Mouse (Mus musculus): ENCODE results near the gene Gm10134. TPM values are rescaled to one million over a fixed set of nuclear protein-coding genes. Genes with fewer than 3 reads are reported as not detected.

The Gm10134 gene
- polyA plus RNA-seq, 1 experiment = not detected

DNA sequence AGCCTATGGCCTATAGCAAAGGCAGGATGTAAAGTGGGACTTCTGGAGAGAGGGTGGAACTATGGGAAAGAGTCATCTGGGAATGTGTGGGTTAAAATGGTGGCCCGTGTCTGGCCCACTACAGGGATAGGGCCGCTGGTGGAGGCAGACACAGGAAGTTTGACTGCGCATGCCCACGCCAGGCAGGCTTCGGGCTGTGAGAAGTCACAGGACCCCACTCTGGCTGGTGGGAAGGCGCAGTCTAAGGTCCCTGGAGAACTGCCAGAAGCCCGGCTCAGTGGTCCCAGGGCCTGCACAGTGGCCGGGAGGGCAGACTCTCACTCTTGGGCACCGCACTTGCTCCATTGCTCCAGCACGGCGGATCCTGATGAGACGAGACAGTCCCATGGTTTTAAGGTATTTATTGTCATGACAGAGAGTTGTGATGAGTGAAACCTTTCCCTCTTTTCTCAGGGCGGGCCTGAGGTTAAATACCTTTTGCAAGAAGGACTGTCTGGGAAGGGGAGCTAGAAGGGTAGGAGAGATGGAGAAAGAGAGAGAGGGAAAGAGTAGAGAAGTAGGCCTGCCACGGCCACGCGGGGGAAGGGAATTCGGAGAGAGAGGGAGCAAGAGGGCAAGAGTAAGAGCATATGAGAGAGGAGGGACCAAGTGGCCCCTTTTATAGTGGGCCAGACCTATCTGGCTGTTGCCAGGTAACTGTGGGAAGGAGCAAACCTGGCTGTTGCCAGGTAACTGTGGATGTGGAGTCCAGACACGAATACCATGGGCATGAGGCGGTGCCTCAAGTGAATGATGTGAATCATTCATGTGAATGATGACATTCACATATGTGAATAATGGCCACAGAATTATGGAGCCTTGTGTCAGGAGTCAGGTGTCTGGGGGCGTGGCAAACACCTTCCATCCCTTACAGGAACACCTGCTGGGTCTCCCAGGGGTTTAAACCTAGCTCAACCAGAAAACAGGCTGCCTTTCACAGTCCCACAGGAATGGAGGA lies 26.4 kb upstream of the Gm10134 start:
- Histone ChIP-seq H3K4me3 (ENCODE audit: insufficient read depth, poor library complexity, severe bottlenecking) (no peak overlapping the region), H3ac (ENCODE audit: control insufficient read depth, insufficient read length, low read depth) (no peak overlapping the region), H3K79me3 (ENCODE audit: low read depth) (no peaks in the 10 kb centered on the region), H3K36me3 (ENCODE audit: control insufficient read depth, insufficient read depth) (no peaks in the 10 kb centered on the region), H3K79me2 (ENCODE audit: control insufficient read depth, insufficient read depth) (no peaks in the 10 kb centered on the region), H3K27me3 (ENCODE audit: control insufficient read depth, insufficient read depth, insufficient read length) (peaks cover 13% of the 10 kb centered on the region)
- TF ChIP-seq MAX (IDR thresholded peaks at IDR 0.05) (no peak), USF1 (IDR thresholded peaks at IDR 0.05; ENCODE audit: low read depth) (no peak), CTCF (IDR thresholded peaks at IDR 0.05; ENCODE audit: control insufficient read depth, insufficient read depth, insufficient read length) (no peak), CEBPB (IDR thresholded peaks at IDR 0.05; ENCODE audit: low read depth) (no peak), MYOD1 (IDR thresholded peaks at IDR 0.05; ENCODE audit: control insufficient read depth, insufficient read length, low read depth) (no peak), MYOG (IDR thresholded peaks at IDR 0.05; ENCODE audit: control insufficient read depth, extremely low read depth, insufficient read length) (no peak), FOSL1 (IDR thresholded peaks at IDR 0.05; ENCODE audit: insufficient read depth, low read length, poor library complexity, severe bottlenecking) (no peak)

DNA sequence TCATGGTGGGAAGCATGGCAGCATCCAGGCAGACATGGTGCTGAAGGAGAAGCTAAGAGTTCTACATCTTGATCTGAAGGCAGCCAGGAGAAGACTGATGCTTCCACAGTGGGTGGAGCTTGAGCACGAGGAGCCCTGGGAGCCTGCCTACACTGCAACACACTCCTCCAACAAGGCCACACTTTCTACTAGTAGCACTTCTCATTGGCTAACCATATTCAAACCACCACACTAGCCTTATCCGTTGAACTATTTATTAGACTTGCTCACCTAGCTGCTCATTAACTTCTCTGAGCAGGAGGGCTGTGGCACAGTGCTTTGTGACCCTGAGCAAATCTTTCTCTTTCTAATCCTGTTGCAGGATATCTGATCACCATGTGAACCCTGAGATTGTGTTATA lies 22.0 kb upstream of the Gm10134 start:
- Histone ChIP-seq H3K79me2 (ENCODE audit: control insufficient read depth, insufficient read depth) (no peaks in the 10 kb centered on the region), H3K27me3 (ENCODE audit: control insufficient read depth, insufficient read depth, insufficient read length) (peaks cover 21% of the 10 kb centered on the region), H3K4me3 (ENCODE audit: insufficient read depth, poor library complexity, severe bottlenecking) (no peak overlapping the region), H3K79me3 (ENCODE audit: low read depth) (no peaks in the 10 kb centered on the region), H3ac (ENCODE audit: control insufficient read depth, insufficient read length, low read depth) (no peak overlapping the region), H3K36me3 (ENCODE audit: control insufficient read depth, insufficient read depth) (no peaks in the 10 kb centered on the region)
- no peak for TF ChIP-seq USF1 (IDR thresholded peaks at IDR 0.05; ENCODE audit: low read depth)

DNA sequence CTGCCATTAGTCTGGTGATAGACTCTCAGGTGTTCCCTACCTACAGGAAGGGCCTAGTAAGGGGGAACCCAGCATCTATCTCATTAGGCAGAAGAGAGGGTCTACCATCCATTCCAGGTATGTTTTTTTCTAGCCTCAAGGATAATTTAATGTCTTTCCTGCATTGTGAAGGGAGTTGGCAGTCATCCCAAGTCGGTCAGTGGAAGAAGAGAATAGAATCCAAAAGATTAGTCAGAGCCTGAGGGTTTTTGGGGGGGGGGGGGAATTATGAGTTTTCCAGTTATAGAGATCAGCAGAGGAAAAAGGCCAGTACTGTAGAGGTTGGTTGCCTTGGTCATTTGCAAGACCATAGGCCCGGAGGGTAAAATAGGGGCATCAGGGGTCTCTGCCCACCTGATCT lies 11.4 kb upstream of the Gm10134 start:
- TF ChIP-seq FOSL1 (IDR thresholded peaks at IDR 0.05; ENCODE audit: insufficient read depth, low read length, poor library complexity, severe bottlenecking) (no peak), CTCF (IDR thresholded peaks at IDR 0.05; ENCODE audit: control insufficient read depth, insufficient read depth, insufficient read length) (no peak), MYOG (IDR thresholded peaks at IDR 0.05; ENCODE audit: control insufficient read depth, extremely low read depth, insufficient read length) (no peak), CEBPB (IDR thresholded peaks at IDR 0.05; ENCODE audit: low read depth) (no peak), MAX (IDR thresholded peaks at IDR 0.05) (no peak), USF1 (IDR thresholded peaks at IDR 0.05; ENCODE audit: low read depth) (no peak), MYOD1 (IDR thresholded peaks at IDR 0.05; ENCODE audit: control insufficient read depth, insufficient read length, low read depth) (no peak)
- H3K79me2 ChIP-seq (ENCODE audit: control insufficient read depth, insufficient read depth) = no peaks in the 10 kb centered on the region
- H3K27me3 ChIP-seq (ENCODE audit: control insufficient read depth, insufficient read depth, insufficient read length) = no peaks in the 10 kb centered on the region
- no peak overlapping the region for H3K4me3 ChIP-seq (ENCODE audit: insufficient read depth, poor library complexity, severe bottlenecking)
- H3K36me3 ChIP-seq (ENCODE audit: control insufficient read depth, insufficient read depth) = no peaks in the 10 kb centered on the region
- H3ac ChIP-seq (ENCODE audit: control insufficient read depth, insufficient read length, low read depth) = no peak overlapping the region
- no peaks in the 10 kb centered on the region for H3K79me3 ChIP-seq (ENCODE audit: low read depth)

DNA sequence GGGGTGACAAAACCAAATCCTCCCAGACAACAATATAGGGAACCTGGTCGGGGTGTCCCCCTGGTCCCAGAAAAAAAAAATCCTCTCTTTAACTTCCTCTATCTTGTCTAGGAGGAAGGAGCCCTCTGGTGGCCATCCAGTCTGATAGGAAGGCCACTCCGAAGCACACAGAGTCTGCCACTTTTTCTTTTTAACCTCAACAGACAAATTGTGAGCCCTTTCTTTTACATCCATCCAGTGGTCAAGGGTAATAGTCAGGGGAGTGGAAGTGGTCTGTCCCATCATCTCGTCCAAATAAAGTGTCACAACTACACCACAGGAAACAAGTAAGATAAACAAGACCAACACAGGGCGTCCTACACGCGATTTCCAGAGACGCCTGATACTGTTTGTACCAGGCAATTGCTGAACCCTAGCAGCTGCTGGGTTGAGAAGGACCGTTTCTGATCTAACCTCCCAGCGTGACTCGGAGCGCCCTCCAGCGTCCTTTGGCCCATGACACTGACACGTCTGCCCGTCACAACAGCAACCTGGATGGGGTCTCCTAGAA lies 10.6 kb upstream of the Gm10134 start:
- Histone ChIP-seq H3K79me2 (ENCODE audit: control insufficient read depth, insufficient read depth) (no peaks in the 10 kb centered on the region), H3ac (ENCODE audit: control insufficient read depth, insufficient read length, low read depth) (no peak overlapping the region), H3K27me3 (ENCODE audit: control insufficient read depth, insufficient read depth, insufficient read length) (no peaks in the 10 kb centered on the region), H3K79me3 (ENCODE audit: low read depth) (no peaks in the 10 kb centered on the region), H3K36me3 (ENCODE audit: control insufficient read depth, insufficient read depth) (no peaks in the 10 kb centered on the region), H3K4me3 (ENCODE audit: insufficient read depth, poor library complexity, severe bottlenecking) (no peak overlapping the region)
- TF ChIP-seq FOSL1 (IDR thresholded peaks at IDR 0.05; ENCODE audit: insufficient read depth, low read length, poor library complexity, severe bottlenecking) (no peak), CEBPB (IDR thresholded peaks at IDR 0.05; ENCODE audit: low read depth) (no peak), CTCF (IDR thresholded peaks at IDR 0.05; ENCODE audit: control insufficient read depth, insufficient read depth, insufficient read length) (no peak), USF1 (IDR thresholded peaks at IDR 0.05; ENCODE audit: low read depth) (no peak), MAX (IDR thresholded peaks at IDR 0.05) (no peak)

DNA sequence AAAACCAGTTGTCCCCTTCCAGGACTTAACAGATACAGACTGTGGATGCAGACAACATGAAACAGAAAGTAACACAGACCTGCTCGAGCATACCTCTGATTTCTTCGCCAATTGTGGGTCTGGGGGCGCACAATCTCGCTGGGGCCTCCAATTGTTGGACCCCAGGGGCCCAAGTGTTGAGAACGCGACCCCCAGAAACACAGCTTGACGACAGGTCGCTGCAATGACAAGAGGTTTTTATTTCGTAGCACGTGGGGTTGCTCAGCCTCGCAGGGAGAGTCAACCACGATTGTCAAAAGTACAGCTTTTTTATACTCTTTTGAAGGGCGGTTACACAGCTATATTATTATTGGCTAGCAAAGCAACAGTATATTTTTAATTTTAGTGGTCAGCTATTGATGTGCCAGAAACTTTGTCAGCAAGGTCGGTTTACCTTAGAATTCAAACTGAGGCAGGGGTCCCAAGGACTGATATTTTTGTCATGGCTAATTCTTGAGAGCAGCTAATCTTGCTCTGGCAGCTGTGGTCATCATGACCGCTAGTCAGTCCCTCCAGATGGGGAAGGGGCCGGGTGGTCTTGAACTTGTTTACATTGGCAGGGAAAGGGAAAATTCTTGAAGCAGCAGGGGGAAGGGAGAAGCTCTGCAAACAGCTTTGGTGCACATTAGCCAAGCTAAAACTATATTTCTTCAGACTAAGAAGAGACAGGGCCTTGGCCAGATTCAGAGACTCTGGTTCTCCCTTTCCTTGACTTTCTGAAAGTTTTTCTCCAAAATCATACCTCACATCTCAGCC lies 9.9 kb upstream of the Gm10134 start:
- no peaks in the 10 kb centered on the region for H3K27me3 ChIP-seq (ENCODE audit: control insufficient read depth, insufficient read depth, insufficient read length)
- TF ChIP-seq MAX (IDR thresholded peaks at IDR 0.05) = no peak
- TF ChIP-seq FOSL1 (IDR thresholded peaks at IDR 0.05; ENCODE audit: insufficient read depth, low read length, poor library complexity, severe bottlenecking) = no peak
- H3K79me2 ChIP-seq (ENCODE audit: control insufficient read depth, insufficient read depth) = no peaks in the 10 kb centered on the region
- no peaks in the 10 kb centered on the region for H3K36me3 ChIP-seq (ENCODE audit: control insufficient read depth, insufficient read depth)
- no peak overlapping the region for H3K4me3 ChIP-seq (ENCODE audit: insufficient read depth, poor library complexity, severe bottlenecking)
- H3K79me3 ChIP-seq (ENCODE audit: low read depth) = no peaks in the 10 kb centered on the region
- no peak overlapping the region for H3ac ChIP-seq (ENCODE audit: control insufficient read depth, insufficient read length, low read depth)

Measured in C2C12 (cell line).